Mouse (Mus musculus) MN1 (cell line): ENCODE data around the gene Phykpl.

ENCODE experiments used
- DNase-seq: peaks from one replicate; pipeline ENCODE4 v3.0.0-alpha.2; 2016; ENCODE audit warnings: low spot score

The Phykpl gene

GRCm38 (mm10) chr11:51646245-51646644 is 61.7 kb downstream of the Phykpl start:
- no peak for DNase-seq

GRCm38 (mm10) chr11:51646751-51647667 is 62.5 kb downstream of the Phykpl start:
- no peak for DNase-seq

GRCm38 (mm10) chr11:51648566-51648965 is 64.0 kb downstream of the Phykpl start:
- no peak for DNase-seq

GRCm38 (mm10) chr11:51649111-51649888 is 64.7 kb downstream of the Phykpl start:
- no peak for DNase-seq

- DNase-seq = no peak
Measured at GRCm38 (mm10) chr11:51649889-51650199, 65.3 kb downstream of the Phykpl start.

- DNase-seq = no peak
Measured at GRCm38 (mm10) chr11:51650261-51650660, 65.7 kb downstream of the Phykpl start.

- DNase-seq = no peak
Measured at GRCm38 (mm10) chr11:51650691-51651515, 66.3 kb downstream of the Phykpl start, which contains the start of the genes N4bp3 and D930048N14Rik. Gene N4bp3, minus strand, starts transcription at chr11:51650842. Gene D930048N14Rik, plus strand, starts transcription at chr11:51650954.

GRCm38 (mm10) chr11:51652889-51653418 is 68.4 kb downstream of the Phykpl start:
- DNase-seq = no peak

GRCm38 (mm10) chr11:51653736-51654135 is 69.2 kb downstream of the Phykpl start:
- no peak for DNase-seq
